Mouse (Mus musculus) ES-E14 (cell line): ENCODE measurements at regions not wholly inside any gene's neighbourhood (a gene's known extent, or its start where the extent isn't known, plus 50 kb on each side); places are given as distances from the start of the nearest gene placed in this dataset.

ENCODE experiments used
- HCFC1 ChIP-seq: IDR thresholded peaks from 2 replicates; pipeline ENCODE4 v1.6.1; 2012; ENCODE audit warnings: low read length, inconsistent platforms, borderline replicate concordance; ENCODE audit not compliant: insufficient read depth
- ZC3H11A ChIP-seq: IDR thresholded peaks from 2 replicates; pipeline ENCODE4 v1.6.1; 2012; ENCODE audit warnings: low read depth, mild to moderate bottlenecking, inconsistent platforms, low read length, borderline replicate concordance

- no peak for TF ChIP-seq ZC3H11A
- TF ChIP-seq HCFC1, result no peak
Observed at GRCm38 (mm10) chr8:118162171-118162570, 121.4 kb upstream of the Cdh13 start.
